Mouse (Mus musculus): Measurements from ENCODE around the gene Gm5150. TPM values are rescaled to one million over a fixed set of nuclear protein-coding genes. Genes with fewer than 3 reads are reported as not detected.
"Not testable (repeated sequence)": the region's sequence is repeated elsewhere in the genome, so short reads cannot be mapped to it uniquely, and the experiment has no call there.

Gm5150 gene
- not detected for total RNA-seq (2021)
- long read RNA-seq, experiment 1 = 0 reads
- long read RNA-seq, experiment 2 = 0 reads

- DNase-seq (ENCODE audit: low spot score in 2 of 2) = no peak
Observed at GRCm38 (mm10) chr3:16006215-16006614, at the start of gene Gm5150. Gm5150 (minus strand) TSS chr3:16006437.

DNA sequence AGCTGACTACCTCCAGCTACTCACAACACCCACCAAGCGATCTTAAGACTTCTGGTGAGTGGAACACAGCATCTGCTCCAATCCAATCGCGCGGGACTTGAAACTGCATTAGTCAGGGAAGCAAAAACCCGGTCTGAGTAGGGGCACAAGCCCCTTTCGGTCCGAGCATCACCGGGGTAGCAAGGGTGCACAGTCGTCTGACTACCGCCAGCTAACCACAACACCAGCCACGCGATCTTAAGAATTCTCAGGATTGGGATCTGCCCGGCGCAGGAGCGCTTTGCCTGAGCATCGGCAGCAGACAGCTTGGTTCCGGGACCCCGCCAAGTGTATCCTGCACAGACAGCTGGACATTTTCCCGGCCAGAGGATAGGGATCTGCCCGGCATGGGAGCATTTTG is 45.5 kb upstream of the Gm5150 start:
- not testable (repeated sequence) for DNase-seq (ENCODE audit: low spot score in 2 of 2)

DNA sequence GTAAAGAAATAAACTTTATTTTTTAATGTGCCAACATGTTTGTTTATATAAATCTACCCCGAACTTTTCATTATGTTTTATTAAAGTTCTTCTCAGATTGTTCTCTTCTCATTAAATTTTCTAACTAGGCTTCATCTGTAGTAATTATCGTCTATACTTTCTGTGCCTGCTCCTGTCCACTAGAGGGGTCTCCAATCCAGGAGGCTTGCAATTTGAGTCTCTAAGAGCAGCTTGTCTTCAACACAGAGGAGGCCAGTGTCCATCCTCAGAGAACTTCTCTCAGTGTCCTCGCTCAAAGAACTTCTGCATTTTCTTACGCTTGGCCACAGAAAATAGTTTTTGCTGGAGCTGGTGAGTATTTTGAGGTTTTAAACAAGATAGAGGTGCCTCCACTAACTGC is 41.1 kb upstream of the Gm5150 start:
- DNase-seq (ENCODE audit: low spot score in 2 of 2) = no peak

DNA sequence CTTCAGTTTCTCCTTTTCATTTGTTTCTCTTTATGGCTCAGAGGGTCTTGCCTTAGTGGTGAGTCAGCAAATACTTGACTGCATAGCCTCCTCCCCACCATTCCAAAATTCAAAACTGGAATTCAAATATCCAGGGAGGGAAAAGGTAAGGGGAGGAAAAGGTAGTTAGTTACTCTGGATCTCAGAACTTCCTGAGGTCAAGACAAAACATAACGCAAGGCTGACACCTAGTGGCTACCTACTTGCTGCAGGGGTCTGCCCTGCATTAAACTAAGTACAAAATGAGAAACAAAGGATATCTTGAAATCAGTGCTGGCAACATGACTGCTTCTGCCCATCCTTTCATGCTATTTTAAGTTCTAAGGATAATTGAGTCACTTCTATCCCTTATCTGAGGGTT is 37.1 kb upstream of the Gm5150 start:
- DNase-seq (ENCODE audit: low spot score in 2 of 2) = peak; percentile 5 to 34

DNA sequence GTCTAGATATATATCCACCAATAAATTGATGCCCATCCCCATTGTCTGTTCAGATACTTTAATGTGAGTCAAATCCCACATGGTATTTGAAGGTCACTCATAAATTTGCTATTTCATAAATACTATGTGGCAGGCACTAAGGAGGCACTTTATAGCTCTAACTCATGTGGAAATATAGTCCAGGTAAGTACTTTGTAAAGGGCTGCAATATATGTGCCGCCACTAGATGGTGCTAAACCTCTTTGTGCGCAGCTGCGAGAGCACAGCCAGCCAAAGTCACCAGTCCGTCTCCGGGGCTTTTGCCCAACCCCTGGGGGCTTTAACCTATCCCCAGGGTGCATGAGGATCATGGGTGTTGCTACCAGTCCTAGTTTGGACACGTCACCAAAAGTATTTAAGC is 18.8 kb upstream of the Gm5150 start:
- peak; percentile 15 to 28 for DNase-seq (ENCODE audit: low spot score in 2 of 2)

- no peak for DNase-seq (ENCODE audit: low spot score in 2 of 2)
Observed at GRCm38 (mm10) chr3:16022214-16022613, 16.0 kb upstream of the Gm5150 start.

GRCm38 (mm10) chr3:16014456-16014855 is 8.2 kb upstream of the Gm5150 start:
- DNase-seq (ENCODE audit: low spot score in 2 of 2) = not testable (repeated sequence)

DNA sequence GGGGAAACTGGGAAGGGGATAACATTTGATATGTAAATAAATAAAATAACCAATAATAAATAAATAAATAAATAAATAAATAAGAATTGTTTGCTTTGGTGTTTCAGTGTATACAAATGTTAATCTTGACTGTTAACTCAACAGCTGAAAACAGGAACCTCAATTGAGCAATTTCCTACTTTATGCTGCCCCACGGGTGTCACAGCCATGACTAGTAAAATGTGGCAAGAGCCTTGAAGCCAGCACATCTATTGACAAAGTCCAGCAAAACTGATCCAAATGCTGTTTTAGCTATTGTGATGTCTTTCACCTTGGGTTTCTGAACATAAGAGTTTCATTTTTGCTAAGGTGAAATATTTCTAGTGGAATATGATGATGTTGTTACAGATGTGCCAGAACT is 1.6 kb upstream of the Gm5150 start:
- no peak for DNase-seq (ENCODE audit: low spot score in 2 of 2)

DNA sequence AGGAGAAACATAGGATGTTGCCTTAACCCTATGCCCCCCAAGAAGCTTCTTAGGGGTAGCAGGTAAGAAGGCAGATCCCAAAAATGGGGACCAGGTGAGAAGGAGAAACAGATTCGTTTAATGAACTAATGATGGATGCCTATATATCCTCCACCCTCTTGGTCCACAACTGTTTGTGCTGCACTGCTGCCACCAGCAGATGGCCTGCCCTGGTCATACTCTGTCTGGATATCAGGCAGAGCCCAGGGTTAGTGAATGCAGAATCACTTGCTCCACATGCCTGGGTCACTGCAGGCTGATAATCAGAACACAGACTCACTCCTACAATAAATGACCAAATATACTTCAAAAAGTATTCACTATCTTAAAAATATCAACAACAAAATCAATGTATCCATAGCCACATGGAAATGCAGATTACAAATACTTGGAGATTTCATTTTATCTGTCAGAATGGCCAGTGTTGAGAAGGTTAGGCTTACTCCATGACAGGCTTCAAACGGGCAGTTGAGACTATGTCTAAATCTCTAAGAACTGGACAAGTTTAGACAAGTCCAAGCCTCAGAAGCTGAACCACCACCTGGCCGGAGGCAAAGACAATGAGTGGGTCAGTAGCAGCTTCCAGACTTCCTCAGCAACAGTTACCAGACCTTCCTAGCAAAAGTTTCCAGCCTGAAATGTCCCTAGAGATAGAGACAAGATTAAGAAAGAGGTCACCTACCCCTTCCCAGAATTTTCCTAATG is 2.2 kb downstream of the Gm5150 start:
- DNase-seq (ENCODE audit: low spot score in 2 of 2) = no peak

- DNase-seq (ENCODE audit: low spot score in 2 of 2) = not testable (repeated sequence)
Observed at GRCm38 (mm10) chr3:15999479-15999878, 6.8 kb downstream of the Gm5150 start.

DNA sequence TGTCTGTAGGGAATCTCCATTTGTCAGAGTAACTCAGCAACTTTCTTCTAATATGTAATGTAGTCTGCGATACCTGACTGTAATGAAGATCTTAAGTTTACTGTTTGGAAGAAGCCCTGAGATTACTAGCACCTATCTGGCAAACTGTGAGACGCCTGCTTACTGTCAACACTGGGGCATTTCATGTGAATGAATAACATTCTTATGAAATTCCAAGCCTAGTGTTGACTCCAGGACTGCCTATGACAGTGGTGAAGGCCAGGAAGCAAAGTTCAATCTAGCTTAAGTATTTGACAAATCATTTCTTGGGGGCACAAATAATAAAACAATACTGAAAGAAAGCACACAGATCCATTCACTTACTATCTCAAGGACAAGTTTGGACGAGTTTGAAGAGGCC is 24.0 kb downstream of the Gm5150 start:
- DNase-seq (ENCODE audit: low spot score in 2 of 2) = no peak

GRCm38 (mm10) chr3:15956921-15957320 is 49.3 kb downstream of the Gm5150 start:
- no peak for DNase-seq (ENCODE audit: low spot score in 2 of 2)

Small RNA genes lying within 50 kb of the gene (microRNA-seq; reads per million reads assigned to microRNA genes)
- 0 reads per million in 2 experiments for gene Gm24694

Other genes with a start within 250 kb of the Gm5150 start
- not detected for gene Sirpb1c, start 157.9 kb downstream of the Gm5150 start, total RNA-seq (2021)